Mouse (Mus musculus): Measurements from ENCODE around the gene Ptprm. TPM values are rescaled to one million over a fixed set of nuclear protein-coding genes. Genes with fewer than 3 reads are reported as not detected.

Gene Ptprm
- polyA plus RNA-seq, 1 experiment from 2014 or later: 17.7 TPM

DNA sequence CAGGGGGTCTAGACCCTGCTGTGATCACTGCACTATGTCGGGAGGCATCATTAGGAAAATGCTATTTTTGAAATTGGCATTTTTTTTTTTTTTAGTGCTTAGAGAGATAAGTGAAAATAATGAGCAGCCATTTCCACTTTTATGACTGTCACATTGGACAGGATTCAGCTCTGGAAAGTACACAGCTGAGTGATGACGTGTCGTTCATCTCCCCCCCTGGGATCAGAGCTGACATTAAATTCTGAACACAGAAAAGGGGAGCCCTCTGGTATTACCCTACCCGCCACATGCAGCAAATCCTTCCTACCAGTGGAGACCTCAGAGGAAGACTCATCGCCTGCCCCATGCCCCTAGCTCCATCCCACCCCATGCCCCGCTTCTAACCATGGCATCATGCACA lies 540.5 kb downstream of the Ptprm start:
- WGBS: 74% methylated on average over 6 of the region's 6 CpGs
- ATAC-seq (ENCODE audit: insufficient number of reproducible peaks, low FRiP score, low TSS enrichment, low read depth): no peak
- Histone ChIP-seq H3K4me2 (no peak overlapping the region), H3K4me1 (no peaks in the 10 kb centered on the region), H3K9me3 (no peaks in the 10 kb centered on the region), H3K27ac (no peak overlapping the region), H3K9ac (no peak overlapping the region), H3K4me3 (no peak overlapping the region), H3K27me3 (no peaks in the 10 kb centered on the region), H3K36me3 (no peaks in the 10 kb centered on the region)

GRCm38 (mm10) chr17:66813346-66813745 lies 540.9 kb downstream of the Ptprm start:
- no peak overlapping the region for H3K9ac ChIP-seq

DNA sequence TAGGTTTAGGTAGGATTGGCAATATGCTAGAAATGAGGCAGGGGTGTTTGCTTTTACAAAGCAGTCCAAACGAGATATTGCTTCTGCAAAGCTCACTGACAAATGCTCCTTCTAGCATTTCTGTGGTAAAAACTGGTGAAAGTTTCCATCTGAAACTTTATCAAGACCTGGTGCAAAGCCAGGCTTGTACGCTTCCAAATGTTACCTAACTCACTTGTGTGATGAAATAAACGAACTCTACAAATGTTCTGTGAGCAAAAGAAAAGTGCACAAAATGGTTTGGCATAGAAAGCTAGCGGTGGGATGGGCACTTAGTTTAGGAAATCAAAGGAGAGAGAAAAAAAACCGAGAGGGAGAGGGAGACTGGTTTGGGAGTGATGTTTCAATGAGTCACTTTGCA lies 544.5 kb downstream of the Ptprm start:
- 67% methylated on average over 5 of the region's 5 CpGs for WGBS
- no peak overlapping the region for H3K9ac ChIP-seq
- no peak overlapping the region for H3K4me2 ChIP-seq
- no peaks in the 10 kb centered on the region for H3K9me3 ChIP-seq
- no peaks in the 10 kb centered on the region for H3K27me3 ChIP-seq
- H3K36me3 ChIP-seq: no peaks in the 10 kb centered on the region
- H3K27ac ChIP-seq: no peak overlapping the region
- ATAC-seq (ENCODE audit: insufficient number of reproducible peaks, low FRiP score, low TSS enrichment, low read depth): no peak
- no peaks in the 10 kb centered on the region for H3K4me1 ChIP-seq
- no peak overlapping the region for H3K4me3 ChIP-seq

More at GRCm38 (mm10) chr17:66813346-66813745, 540.9 kb downstream of the Ptprm start:
- no peak overlapping the region for H3K27ac ChIP-seq
- no peaks in the 10 kb centered on the region for H3K9me3 ChIP-seq
- H3K36me3 ChIP-seq: no peaks in the 10 kb centered on the region
- H3K4me2 ChIP-seq: no peak overlapping the region
- H3K4me1 ChIP-seq: no peaks in the 10 kb centered on the region
- H3K27me3 ChIP-seq: no peaks in the 10 kb centered on the region
- H3K4me3 ChIP-seq: no peak overlapping the region
- ATAC-seq (ENCODE audit: insufficient number of reproducible peaks, low FRiP score, low TSS enrichment, low read depth): no peak
- WGBS: 77% methylated on average over 10 of the region's 10 CpGs

GRCm38 (mm10) chr17:66808186-66808585 lies 546.1 kb downstream of the Ptprm start:
- no peak overlapping the region for H3K9ac ChIP-seq
- H3K27ac ChIP-seq: no peak overlapping the region
- H3K9me3 ChIP-seq: no peaks in the 10 kb centered on the region
- H3K4me2 ChIP-seq: no peak overlapping the region
- ATAC-seq (ENCODE audit: insufficient number of reproducible peaks, low FRiP score, low TSS enrichment, low read depth): no peak
- 73% methylated on average over 8 of the region's 8 CpGs for WGBS
- no peaks in the 10 kb centered on the region for H3K4me1 ChIP-seq
- no peaks in the 10 kb centered on the region for H3K27me3 ChIP-seq
- no peak overlapping the region for H3K4me3 ChIP-seq
- no peaks in the 10 kb centered on the region for H3K36me3 ChIP-seq

GRCm38 (mm10) chr17:66801831-66802687 lies 552.2 kb downstream of the Ptprm start:
- Histone ChIP-seq H3K4me1 (peaks cover 6% of the 10 kb centered on the region; the same call in 1 of the 2 replicates), H3K9ac (no peak overlapping the region), H3K4me3 (no peak overlapping the region), H3K4me2 (no peak overlapping the region), H3K36me3 (no peaks in the 10 kb centered on the region), H3K9me3 (no peaks in the 10 kb centered on the region), H3K27ac (no peak overlapping the region), H3K27me3 (no peaks in the 10 kb centered on the region)
- WGBS: 33% methylated on average over 10 of the region's 10 CpGs
- ATAC-seq (ENCODE audit: insufficient number of reproducible peaks, low FRiP score, low TSS enrichment, low read depth): no peak

DNA sequence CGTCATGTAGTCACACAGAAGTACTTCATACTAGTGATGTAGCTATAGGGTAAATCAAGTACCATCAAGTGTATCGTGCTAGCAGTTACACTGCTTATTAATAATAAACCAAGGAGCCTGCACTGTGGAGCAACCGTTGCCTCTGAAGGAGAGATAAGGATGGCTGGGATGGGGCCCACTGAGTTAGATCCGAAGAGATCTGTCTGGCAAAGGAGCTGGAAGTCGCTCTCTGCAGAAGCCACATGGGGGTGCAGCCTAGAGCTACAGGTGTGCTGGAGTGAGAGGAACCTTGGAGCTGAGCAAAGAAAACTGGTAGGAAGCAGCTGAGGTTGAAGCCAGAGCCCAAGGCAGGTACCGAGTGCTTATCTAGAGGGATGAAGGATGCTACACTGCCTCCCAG lies 554.0 kb downstream of the Ptprm start:
- ATAC-seq (ENCODE audit: insufficient number of reproducible peaks, low FRiP score, low TSS enrichment, low read depth): no peak
- 92% methylated on average over 6 of the region's 6 CpGs for WGBS
- no peaks in the 10 kb centered on the region for H3K36me3 ChIP-seq
- H3K27me3 ChIP-seq: no peaks in the 10 kb centered on the region
- no peak overlapping the region for H3K4me3 ChIP-seq
- peaks cover 6% of the 10 kb centered on the region; the same call in 1 of the 2 replicates for H3K4me1 ChIP-seq
- H3K4me2 ChIP-seq: no peak overlapping the region
- H3K9me3 ChIP-seq: no peaks in the 10 kb centered on the region
- H3K27ac ChIP-seq: no peak overlapping the region
- no peak overlapping the region for H3K9ac ChIP-seq

- Histone ChIP-seq H3K4me3 (no peak overlapping the region), H3K9ac (no peak overlapping the region), H3K4me1 (peaks cover 3% of the 10 kb centered on the region; the same call in 1 of the 2 replicates), H3K4me2 (no peak overlapping the region), H3K27ac (no peak overlapping the region), H3K27me3 (no peaks in the 10 kb centered on the region), H3K36me3 (no peaks in the 10 kb centered on the region), H3K9me3 (no peaks in the 10 kb centered on the region)
- ATAC-seq (ENCODE audit: insufficient number of reproducible peaks, low FRiP score, low TSS enrichment, low read depth): no peak
- 18% methylated on average over 12 of the region's 12 CpGs for WGBS
Measured at GRCm38 (mm10) chr17:66786166-66786565, 568.1 kb downstream of the Ptprm start.

DNA sequence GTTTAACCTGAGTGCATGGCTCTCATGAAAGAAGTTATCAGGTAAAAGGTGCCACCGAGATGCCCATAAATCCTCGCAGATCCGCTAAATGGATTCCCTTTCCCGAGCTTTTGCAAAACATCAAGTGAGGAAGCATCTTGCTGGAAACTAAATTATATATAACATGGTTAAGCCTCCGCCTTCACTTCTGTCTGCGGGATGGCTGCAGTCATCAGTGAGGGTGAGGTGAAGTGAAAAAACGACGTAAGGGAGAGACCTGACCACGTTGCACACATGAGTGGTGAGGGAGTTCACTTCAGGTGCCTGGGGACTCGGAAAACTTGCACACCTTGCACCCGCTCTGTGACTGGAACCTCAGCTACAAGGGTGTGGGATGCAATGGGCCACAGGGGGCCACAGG lies 568.7 kb downstream of the Ptprm start:
- H3K9me3 ChIP-seq: no peaks in the 10 kb centered on the region
- peaks cover 3% of the 10 kb centered on the region; the same call in 1 of the 2 replicates for H3K4me1 ChIP-seq
- H3K27ac ChIP-seq: no peak overlapping the region
- H3K27me3 ChIP-seq: no peaks in the 10 kb centered on the region
- H3K9ac ChIP-seq: no peak overlapping the region
- no peak overlapping the region for H3K4me2 ChIP-seq
- WGBS: 64% methylated on average over 11 of the region's 11 CpGs
- no peak overlapping the region for H3K4me3 ChIP-seq
- no peak for ATAC-seq (ENCODE audit: insufficient number of reproducible peaks, low FRiP score, low TSS enrichment, low read depth)
- no peaks in the 10 kb centered on the region for H3K36me3 ChIP-seq

DNA sequence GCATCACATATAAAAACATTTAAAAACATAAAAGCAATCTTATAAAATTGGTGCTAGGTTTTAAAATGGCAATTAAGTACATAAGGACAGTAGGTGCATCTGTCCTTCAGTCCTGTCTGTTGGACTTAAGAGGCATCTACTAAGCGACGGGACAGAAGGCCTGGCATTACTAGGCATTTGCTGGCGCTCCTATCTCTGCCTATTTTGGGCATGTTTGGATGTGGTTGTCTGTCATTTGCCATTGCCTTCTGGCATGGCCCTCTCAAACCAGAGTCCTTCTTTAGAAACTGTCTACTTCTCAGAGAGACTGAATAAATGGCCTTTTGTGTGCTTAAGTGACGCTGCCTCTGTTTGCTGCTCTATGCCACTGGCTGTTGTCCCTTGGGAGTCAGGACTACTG lies 570.7 kb downstream of the Ptprm start:
- Histone ChIP-seq H3K36me3 (no peaks in the 10 kb centered on the region), H3K9ac (no peak overlapping the region), H3K9me3 (no peaks in the 10 kb centered on the region), H3K27me3 (no peaks in the 10 kb centered on the region), H3K4me1 (peaks cover 8% of the 10 kb centered on the region; the same call in 1 of the 2 replicates), H3K4me2 (no peak overlapping the region), H3K4me3 (no peak overlapping the region), H3K27ac (no peak overlapping the region)
- no peak for ATAC-seq (ENCODE audit: insufficient number of reproducible peaks, low FRiP score, low TSS enrichment, low read depth)
- WGBS: 90% methylated on average over 4 of the region's 4 CpGs

DNA sequence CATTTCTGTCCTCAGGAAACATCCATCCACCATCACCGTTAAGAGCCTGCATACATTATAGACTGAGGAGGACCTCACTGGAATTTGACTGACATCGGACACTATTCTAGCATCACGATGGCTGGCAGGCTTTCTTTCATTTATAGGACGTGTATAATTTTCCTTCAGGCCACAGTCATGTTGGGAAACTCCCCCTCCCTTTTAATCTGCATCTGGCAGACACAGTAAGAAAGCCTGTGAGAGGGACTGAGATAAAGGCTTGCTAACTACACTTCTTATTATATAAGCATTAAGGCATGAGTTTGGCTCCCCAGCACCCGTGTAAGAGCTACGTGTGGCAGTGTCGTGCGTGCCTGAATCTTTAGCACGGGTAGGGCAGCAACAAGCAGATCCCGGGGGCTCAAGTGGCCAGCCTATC lies 571.2 kb downstream of the Ptprm start:
- Histone ChIP-seq H3K9ac (no peak overlapping the region), H3K9me3 (no peaks in the 10 kb centered on the region), H3K4me1 (peaks cover 8% of the 10 kb centered on the region; the same call in 1 of the 2 replicates), H3K4me3 (no peak overlapping the region), H3K27me3 (no peaks in the 10 kb centered on the region), H3K36me3 (no peaks in the 10 kb centered on the region), H3K4me2 (no peak overlapping the region), H3K27ac (no peak overlapping the region)
- no peak for ATAC-seq (ENCODE audit: insufficient number of reproducible peaks, low FRiP score, low TSS enrichment, low read depth)
- WGBS: 64% methylated on average over 10 of the region's 10 CpGs

- Histone ChIP-seq H3K4me1 (peaks cover 8% of the 10 kb centered on the region; the same call in 1 of the 2 replicates), H3K36me3 (no peaks in the 10 kb centered on the region), H3K4me3 (no peak overlapping the region), H3K9ac (no peak overlapping the region), H3K27me3 (no peaks in the 10 kb centered on the region), H3K27ac (no peak overlapping the region), H3K9me3 (no peaks in the 10 kb centered on the region), H3K4me2 (no peak overlapping the region)
- ATAC-seq (ENCODE audit: insufficient number of reproducible peaks, low FRiP score, low TSS enrichment, low read depth): no peak
- WGBS: 79% methylated on average over 3 of the region's 3 CpGs
Measured at GRCm38 (mm10) chr17:66781910-66782309, 572.3 kb downstream of the Ptprm start.

DNA sequence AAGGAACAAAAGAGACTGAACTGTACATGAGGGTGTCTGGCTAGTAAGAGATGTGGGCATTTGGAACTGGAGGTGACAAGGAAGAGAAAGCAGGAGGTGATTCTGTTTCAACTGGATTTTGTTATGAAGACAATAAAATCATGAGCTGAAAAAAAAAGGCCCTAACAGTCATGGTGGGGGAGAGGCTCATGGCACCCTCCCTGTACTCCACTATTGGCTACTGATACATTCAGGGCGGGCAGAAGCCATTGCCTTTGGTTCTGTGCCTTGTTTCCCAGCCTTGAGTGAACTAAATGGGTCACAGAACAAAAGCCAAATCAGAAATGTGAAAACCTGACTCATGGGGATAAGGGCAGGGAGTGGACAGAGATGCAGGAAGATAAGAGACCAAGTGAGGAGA lies 575.2 kb downstream of the Ptprm start:
- no peaks in the 10 kb centered on the region for H3K27me3 ChIP-seq
- peaks cover 5% of the 10 kb centered on the region; the same call in 1 of the 2 replicates for H3K4me1 ChIP-seq
- no peaks in the 10 kb centered on the region for H3K36me3 ChIP-seq
- H3K4me2 ChIP-seq: no peak overlapping the region
- no peak overlapping the region for H3K9ac ChIP-seq
- no peak for ATAC-seq (ENCODE audit: insufficient number of reproducible peaks, low FRiP score, low TSS enrichment, low read depth)
- 75% methylated on average over 1 of the region's 1 CpGs for WGBS
- no peak overlapping the region for H3K4me3 ChIP-seq
- no peaks in the 10 kb centered on the region for H3K9me3 ChIP-seq
- H3K27ac ChIP-seq: no peak overlapping the region
